Mouse (Mus musculus): ENCODE data around the gene Gm21969.

- TF ChIP-seq CTCF (conservative IDR thresholded peaks at IDR 0.05; ENCODE audit: low read length): no peak
- no peak for TF ChIP-seq POU5F1 (IDR thresholded peaks at IDR 0.05; ENCODE audit: borderline replicate concordance, low read length)
- no peak for TF ChIP-seq NANOG (IDR thresholded peaks at IDR 0.05; ENCODE audit: borderline replicate concordance, low read length)
These were observed 37.8 kb downstream of the Gm21969 start for GRCm38 (mm10) chr4:139640775-139641174.

Measured in E14TG2a.4 (cell line).